Mouse (Mus musculus): ENCODE measurements around the gene Mrvi1.

Gene Mrvi1

GRCm38 (mm10) chr7:110982053-110982705, at the start of gene Mrvi1:
TSS of gene Mrvi1 (minus strand) at chr7:110982461.
- in situ Hi-C loops (cut with MboI, MseI): no loop called here

- in situ Hi-C loops (cut with MboI, MseI): no loop called here
These were observed 46.8 kb upstream of the Mrvi1 start for GRCm38 (mm10) chr7:111029046-111029553.

GRCm38 (mm10) chr7:111028281-111029045, 46.2 kb upstream of the Mrvi1 start, which contains the start of gene Ctr9:
TSS of gene Ctr9 (plus strand) at chr7:111028951.
- in situ Hi-C loops (cut with MboI, MseI): no loop called here

- in situ Hi-C loops (cut with MboI, MseI): no loop called here
These were observed 42.7 kb upstream of the Mrvi1 start for GRCm38 (mm10) chr7:111024912-111025311.

- in situ Hi-C loops (cut with MboI, MseI): no loop called here
These were observed 41.9 kb upstream of the Mrvi1 start for GRCm38 (mm10) chr7:111024068-111024594.

GRCm38 (mm10) chr7:111020814-111021213, 38.6 kb upstream of the Mrvi1 start:
- in situ Hi-C loops (cut with MboI, MseI): no loop called here

- in situ Hi-C loops (cut with MboI, MseI): loop anchor here (5.0 kb wide), 1 partner anchor 200 kb away; no protein-coding TSS in a partner anchor
These were observed 34.7 kb upstream of the Mrvi1 start for GRCm38 (mm10) chr7:111016921-111017320.

GRCm38 (mm10) chr7:111015731-111016130, 33.5 kb upstream of the Mrvi1 start:
- in situ Hi-C loops (cut with MboI, MseI): loop anchor here (5.0 kb wide), 1 partner anchor 198 kb away; no protein-coding TSS in a partner anchor

- in situ Hi-C loops (cut with MboI, MseI): loop anchor here (5.0 kb wide), 2 partner anchors 198 to 288 kb away; no protein-coding TSS in a partner anchor
These were observed 32.6 kb upstream of the Mrvi1 start for GRCm38 (mm10) chr7:111014893-111015292.

GRCm38 (mm10) chr7:111014039-111014605, 31.9 kb upstream of the Mrvi1 start:
- in situ Hi-C loops (cut with MboI, MseI): loop anchor here (5.0 kb wide), 1 partner anchor 287 kb away; no protein-coding TSS in a partner anchor

GRCm38 (mm10) chr7:111004136-111004840, 22.0 kb upstream of the Mrvi1 start:
- in situ Hi-C loops (cut with MboI, MseI): no loop called here

- in situ Hi-C loops (cut with MboI, MseI): no loop called here
These were observed 16.9 kb upstream of the Mrvi1 start for GRCm38 (mm10) chr7:110998887-110999827.

- in situ Hi-C loops (cut with MboI, MseI): no loop called here
These were observed 8.9 kb upstream of the Mrvi1 start for GRCm38 (mm10) chr7:110991221-110991494.

- in situ Hi-C loops (cut with MboI, MseI): no loop called here
These were observed 8.3 kb upstream of the Mrvi1 start for GRCm38 (mm10) chr7:110990356-110991220.

- in situ Hi-C loops (cut with MboI, MseI): no loop called here
These were observed 7.1 kb upstream of the Mrvi1 start for GRCm38 (mm10) chr7:110989286-110989879.

- in situ Hi-C loops (cut with MboI, MseI): no loop called here
These were observed 5.8 kb upstream of the Mrvi1 start for GRCm38 (mm10) chr7:110988081-110988480.

GRCm38 (mm10) chr7:110985581-110986265, 3.5 kb upstream of the Mrvi1 start:
- in situ Hi-C loops (cut with MboI, MseI): no loop called here

GRCm38 (mm10) chr7:110983621-110984020, 1.4 kb upstream of the Mrvi1 start:
- in situ Hi-C loops (cut with MboI, MseI): no loop called here
